Mouse (Mus musculus): ENCODE results near the gene Lrch1. TPM values are rescaled to one million over a fixed set of nuclear protein-coding genes. Genes with fewer than 3 reads are reported as not detected.
A peak's percentile ranks its signal among the peaks of the same experiment; 100 is the strongest.

Lrch1 gene
- polyA plus RNA-seq, 2 experiments, result 13.0 to 15.2 TPM

GRCm38 (mm10) chr14:74929739-74930138 lies 17.9 kb downstream of the Lrch1 start:
- Histone ChIP-seq H3K4me1 (ENCODE audit: control insufficient read depth, insufficient read depth, low read length) (peaks cover 27% of the 10 kb centered on the region), H3K27me3 (ENCODE audit: control insufficient read depth, insufficient read depth, low read length) (no peaks in the 10 kb centered on the region), H3K27ac (replicated peaks; ENCODE audit: low read depth, low read length) (no peak overlapping the region), H3K4me3 (replicated peaks; ENCODE audit: low read length) (no peak overlapping the region), H3K9ac (ENCODE audit: low read depth, low read length, severe bottlenecking) (no peak overlapping the region), H3K36me3 (ENCODE audit: control insufficient read depth, insufficient read depth, low read length) (no peaks in the 10 kb centered on the region; the same call in 1 of the 2 replicates), H3K9me3 (ENCODE audit: control insufficient read depth, low read length) (no peaks in the 10 kb centered on the region), H3K4me2 (replicated peaks; ENCODE audit: low read depth, low read length, severe bottlenecking) (no peak overlapping the region)
- DNase-seq (ENCODE audit: low spot score) (no peak), ATAC-seq (ENCODE audit: low FRiP score, low read depth) (no peak)
- no peak for TF ChIP-seq POLR2A (IDR thresholded peaks at IDR 0.05; ENCODE audit: borderline replicate concordance, extremely low read depth, insufficient read depth, insufficient read length)
- 52% methylated on average over 2 of the region's 2 CpGs for WGBS

- Histone ChIP-seq H3K4me2 (replicated peaks; ENCODE audit: low read depth, low read length, severe bottlenecking) (no peak overlapping the region), H3K4me3 (replicated peaks; ENCODE audit: low read length) (no peak overlapping the region), H3K36me3 (ENCODE audit: control insufficient read depth, insufficient read depth, low read length) (no peaks in the 10 kb centered on the region; the same call in 1 of the 2 replicates), H3K27ac (replicated peaks; ENCODE audit: low read depth, low read length) (no peak overlapping the region), H3K27me3 (ENCODE audit: control insufficient read depth, insufficient read depth, low read length) (no peaks in the 10 kb centered on the region), H3K4me1 (ENCODE audit: control insufficient read depth, insufficient read depth, low read length) (peaks cover 21% of the 10 kb centered on the region), H3K9me3 (ENCODE audit: control insufficient read depth, low read length) (no peaks in the 10 kb centered on the region), H3K9ac (ENCODE audit: low read depth, low read length, severe bottlenecking) (no peak overlapping the region)
- ATAC-seq (ENCODE audit: low FRiP score, low read depth) (no peak), DNase-seq (ENCODE audit: low spot score) (no peak)
- TF ChIP-seq POLR2A (IDR thresholded peaks at IDR 0.05; ENCODE audit: borderline replicate concordance, extremely low read depth, insufficient read depth, insufficient read length), result no peak
- 76% methylated on average over 8 of the region's 8 CpGs for WGBS
These were observed 18.8 kb downstream of the Lrch1 start for GRCm38 (mm10) chr14:74928809-74929432.

GRCm38 (mm10) chr14:74926899-74927571 lies 20.6 kb downstream of the Lrch1 start:
- peak; percentile 78 for ATAC-seq (ENCODE audit: low FRiP score, low read depth)
- H3K4me1 ChIP-seq (ENCODE audit: control insufficient read depth, insufficient read depth, low read length), result peaks cover 19% of the 10 kb centered on the region
- H3K4me2 ChIP-seq (replicated peaks; ENCODE audit: low read depth, low read length, severe bottlenecking), result no peak overlapping the region
- peak; percentile 40 for DNase-seq (ENCODE audit: low spot score)
- no peaks in the 10 kb centered on the region for H3K27me3 ChIP-seq (ENCODE audit: control insufficient read depth, insufficient read depth, low read length)
- TF ChIP-seq POLR2A (IDR thresholded peaks at IDR 0.05; ENCODE audit: borderline replicate concordance, extremely low read depth, insufficient read depth, insufficient read length), result no peak
- no peaks in the 10 kb centered on the region for H3K9me3 ChIP-seq (ENCODE audit: control insufficient read depth, low read length)
- 42% methylated on average over 11 of the region's 11 CpGs for WGBS
- H3K4me3 ChIP-seq (replicated peaks; ENCODE audit: low read length), result no peak overlapping the region
- no peak overlapping the region for H3K9ac ChIP-seq (ENCODE audit: low read depth, low read length, severe bottlenecking)
- H3K27ac ChIP-seq (replicated peaks; ENCODE audit: low read depth, low read length), result no peak overlapping the region
- H3K36me3 ChIP-seq (ENCODE audit: control insufficient read depth, insufficient read depth, low read length), result no peaks in the 10 kb centered on the region; the same call in 1 of the 2 replicates

- no peaks in the 10 kb centered on the region for H3K36me3 ChIP-seq (ENCODE audit: control insufficient read depth, insufficient read depth, low read length)
- no peak for TF ChIP-seq POLR2A (IDR thresholded peaks at IDR 0.05; ENCODE audit: borderline replicate concordance, extremely low read depth, insufficient read depth, insufficient read length)
- peaks cover 19% of the 10 kb centered on the region for H3K4me1 ChIP-seq (ENCODE audit: control insufficient read depth, insufficient read depth, low read length)
- ATAC-seq (ENCODE audit: low FRiP score, low read depth) (no peak), DNase-seq (ENCODE audit: low spot score) (peak; percentile 59)
- no peak overlapping the region for H3K9ac ChIP-seq (ENCODE audit: low read depth, low read length, severe bottlenecking)
- no peak overlapping the region for H3K4me2 ChIP-seq (replicated peaks; ENCODE audit: low read depth, low read length, severe bottlenecking)
- H3K27me3 ChIP-seq (ENCODE audit: control insufficient read depth, insufficient read depth, low read length), result no peaks in the 10 kb centered on the region
- WGBS, result 69% methylated on average over 9 of the region's 9 CpGs
- H3K27ac ChIP-seq (replicated peaks; ENCODE audit: low read depth, low read length), result no peak overlapping the region
- H3K4me3 ChIP-seq (replicated peaks; ENCODE audit: low read length), result no peak overlapping the region
- no peaks in the 10 kb centered on the region for H3K9me3 ChIP-seq (ENCODE audit: control insufficient read depth, low read length)
These were observed 21.6 kb downstream of the Lrch1 start for GRCm38 (mm10) chr14:74925951-74926517.

GRCm38 (mm10) chr14:74924521-74924920 lies 23.2 kb downstream of the Lrch1 start:
- Histone ChIP-seq H3K4me1 (ENCODE audit: control insufficient read depth, insufficient read depth, low read length) (peaks cover 15% of the 10 kb centered on the region), H3K9me3 (ENCODE audit: control insufficient read depth, low read length) (no peaks in the 10 kb centered on the region), H3K27ac (replicated peaks; ENCODE audit: low read depth, low read length) (no peak overlapping the region), H3K36me3 (ENCODE audit: control insufficient read depth, insufficient read depth, low read length) (no peaks in the 10 kb centered on the region), H3K9ac (ENCODE audit: low read depth, low read length, severe bottlenecking) (no peak overlapping the region), H3K27me3 (ENCODE audit: control insufficient read depth, insufficient read depth, low read length) (no peaks in the 10 kb centered on the region), H3K4me3 (replicated peaks; ENCODE audit: low read length) (no peak overlapping the region), H3K4me2 (replicated peaks; ENCODE audit: low read depth, low read length, severe bottlenecking) (no peak overlapping the region)
- ATAC-seq (ENCODE audit: low FRiP score, low read depth) (no peak), DNase-seq (ENCODE audit: low spot score) (no peak)
- no peak for TF ChIP-seq POLR2A (IDR thresholded peaks at IDR 0.05; ENCODE audit: borderline replicate concordance, extremely low read depth, insufficient read depth, insufficient read length)
- WGBS, result 77% methylated on average over 3 of the region's 3 CpGs

Data from limb, embryonic 14.5 days (tissue).